Mouse (Mus musculus) heart, adult 9 months (tissue): ENCODE results near the gene Gm4187.
"Not testable (repeated sequence)": the region's sequence is repeated elsewhere in the genome, so short reads cannot be mapped to it uniquely, and the experiment has no call there.

Experiments used
- DNase-seq, 2 experiments: peaks; one replicate each; pipeline ENCODE4 v3.0.0; 2022; ENCODE audit warnings: low spot score in 2 of 2

Gm4187 gene

GRCm38 (mm10) chr7:22329617-22330016 lies at the start of gene Gm4187:
TSS of gene Gm4187 (minus strand) at chr7:22329717.
- not testable (repeated sequence) for DNase-seq

GRCm38 (mm10) chr7:22370939-22371338 lies 41.4 kb upstream of the Gm4187 start, which contains the start of gene Gm8660:
TSS of gene Gm8660 (minus strand) at chr7:22371039.
- not testable (repeated sequence) for DNase-seq
